Mouse (Mus musculus): ENCODE results near the gene Rfx7.

DNA sequence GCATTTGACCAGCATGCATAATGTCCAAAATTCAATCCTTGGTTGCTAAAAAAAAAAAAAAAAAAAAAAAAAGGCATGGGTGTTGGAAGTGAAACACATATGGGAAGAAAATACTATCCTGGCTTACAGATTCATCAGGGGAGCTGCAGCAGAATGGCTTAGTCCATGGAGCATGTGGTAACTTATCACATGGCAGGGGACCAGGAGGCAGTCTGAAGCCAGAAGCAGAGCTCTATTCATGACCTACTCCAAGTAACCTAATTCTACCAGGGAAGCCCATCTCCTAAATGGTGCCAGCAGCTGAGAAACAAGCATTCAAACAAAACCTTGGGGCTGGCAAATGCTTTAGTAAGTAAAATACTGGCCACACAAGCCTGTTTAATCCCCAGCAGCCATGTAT, 12.8 kb upstream of the Rfx7 start:
- TF ChIP-seq CTCF (IDR thresholded peaks at IDR 0.05; ENCODE audit: control insufficient read depth, insufficient read depth, low read length) (no peak), POLR2A (IDR thresholded peaks at IDR 0.05; ENCODE audit: borderline replicate concordance, control insufficient read depth, low read depth, low read length) (no peak)
